Mouse (Mus musculus) megakaryocyte, embryonic 14.5 days (primary cell): Measurements from ENCODE around the gene Ctu1.

Experiments used
- FLI1 ChIP-seq: IDR thresholded peaks from 2 replicates; pipeline ENCODE4 v1.6.1; 2012; ENCODE audit warnings: low read length, inconsistent platforms, mixed read lengths
- GATA1 ChIP-seq: IDR thresholded peaks from 3 replicates; pipeline ENCODE4 v1.6.1; 2012; ENCODE audit warnings: mixed read lengths, low read length, inconsistent platforms, borderline replicate concordance

- no peak for TF ChIP-seq FLI1
- no peak for TF ChIP-seq GATA1
Observed at GRCm38 (mm10) chr7:43668582-43668981, 3.2 kb upstream of the Ctu1 start.
